Mouse (Mus musculus) retina, postnatal 7 days (tissue): ENCODE results near the gene Naxe.

Experiments
- DNase-seq: peaks from one replicate; pipeline ENCODE4 v3.0.0-alpha.2; 2012; ENCODE audit warnings: low read depth, low spot score

The Naxe gene

DNA sequence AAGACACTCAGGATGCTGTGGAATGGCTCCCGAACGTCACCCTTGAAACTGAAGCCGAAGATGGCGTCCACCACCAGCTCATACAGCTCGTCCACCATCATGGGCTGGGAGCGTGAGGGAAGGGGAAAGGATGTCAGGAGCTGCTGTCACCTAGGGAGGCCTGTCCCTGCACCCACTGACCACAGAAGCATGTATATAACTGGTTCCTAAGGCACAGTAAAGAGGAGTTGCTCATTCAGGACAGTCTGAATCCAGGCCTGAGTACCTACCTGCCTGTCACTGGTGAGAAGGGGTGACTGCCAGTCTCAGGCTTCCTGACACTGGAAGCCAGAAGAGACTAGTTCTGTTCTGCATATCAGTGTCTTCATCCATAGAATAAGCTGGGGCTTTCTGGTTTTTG, 1.3 kb downstream of the Naxe start:
- DNase-seq = no peak

DNA sequence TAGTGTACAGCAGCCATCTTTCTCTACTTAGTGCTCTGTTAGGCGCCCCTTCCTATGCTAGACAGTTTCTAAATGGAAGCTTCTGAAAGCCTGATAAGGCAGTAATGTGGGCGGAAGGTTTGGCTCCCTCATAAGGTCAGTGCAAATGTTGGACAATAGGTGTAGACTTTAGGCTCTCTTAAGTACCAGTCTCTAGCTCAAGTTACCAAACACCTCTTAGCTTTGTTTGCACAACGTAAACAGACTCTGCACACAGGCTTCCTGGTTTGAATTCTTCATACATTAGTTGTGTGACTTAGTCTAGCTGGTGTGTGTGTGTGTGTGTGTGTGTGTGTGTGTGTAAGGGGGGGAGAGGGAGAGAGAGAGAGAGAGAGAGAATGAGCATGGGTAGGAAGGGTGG, 8.8 kb downstream of the Naxe start:
- no peak for DNase-seq

DNA sequence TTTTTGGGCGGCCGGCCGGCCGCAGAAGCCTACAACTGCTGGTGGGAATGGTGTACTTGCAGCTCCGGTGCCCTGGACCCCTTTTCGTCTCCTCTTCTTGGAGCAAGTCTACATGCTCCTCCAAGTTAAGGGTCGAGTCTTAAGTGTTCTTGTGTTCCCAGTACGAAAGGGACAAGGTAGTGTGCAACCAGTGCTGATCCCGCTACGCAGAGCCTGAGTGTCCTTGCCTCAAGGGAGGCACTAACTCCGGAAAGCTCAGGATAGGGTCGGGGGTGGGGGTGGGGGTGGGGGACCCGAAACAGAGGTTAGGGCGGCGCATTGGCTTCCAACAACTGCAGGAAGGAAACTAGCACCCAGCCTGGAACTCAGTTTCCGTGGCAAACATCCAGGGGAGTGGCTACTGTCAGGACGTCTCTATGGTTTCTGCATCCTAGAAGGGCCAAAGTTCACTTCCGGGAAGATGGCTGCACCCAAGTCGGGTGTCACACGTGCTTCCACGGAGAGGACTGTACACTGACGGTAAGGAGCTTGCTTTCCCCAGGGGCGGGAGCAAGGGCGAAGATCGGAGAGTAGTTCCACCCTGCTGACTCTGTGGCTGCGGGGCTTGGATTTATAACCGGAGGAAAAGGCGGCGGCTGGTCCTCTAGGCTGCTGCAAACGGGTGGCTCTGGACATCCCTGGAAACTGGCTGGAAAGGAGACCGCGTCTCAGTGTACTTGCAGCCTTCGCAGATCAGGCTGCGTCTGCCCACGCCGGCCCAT, 15.5 kb downstream of the Naxe start, which contains the start of gene Gpatch4:
Gene Gpatch4, plus strand, starts transcription at position 448 of the 761 bp plus-strand sequence.
- DNase-seq = peak; percentile 90

- no peak for DNase-seq
Measured at GRCm38 (mm10) chr3:88035561-88036293, 22.6 kb downstream of the Naxe start.

DNA sequence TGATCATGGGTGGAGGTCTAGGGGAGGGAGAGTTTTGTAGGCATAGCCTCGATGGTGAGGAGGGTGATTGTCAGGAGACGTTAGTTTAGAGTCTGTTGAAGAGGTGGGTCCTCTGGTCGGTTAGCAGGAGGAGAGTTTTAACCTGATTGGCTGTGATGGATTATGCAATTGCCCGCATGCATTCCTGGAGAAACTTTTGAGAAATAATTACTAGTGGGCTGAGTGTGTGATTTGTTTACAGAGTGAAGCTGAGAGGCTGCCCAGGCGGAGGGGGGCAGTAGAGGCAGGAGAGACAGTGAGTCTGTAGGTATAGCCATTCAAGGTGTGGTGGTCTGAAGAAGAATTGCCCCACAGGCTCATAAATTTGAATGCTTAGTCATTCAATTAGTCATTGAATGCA, 24.8 kb downstream of the Naxe start:
- DNase-seq = no peak

DNA sequence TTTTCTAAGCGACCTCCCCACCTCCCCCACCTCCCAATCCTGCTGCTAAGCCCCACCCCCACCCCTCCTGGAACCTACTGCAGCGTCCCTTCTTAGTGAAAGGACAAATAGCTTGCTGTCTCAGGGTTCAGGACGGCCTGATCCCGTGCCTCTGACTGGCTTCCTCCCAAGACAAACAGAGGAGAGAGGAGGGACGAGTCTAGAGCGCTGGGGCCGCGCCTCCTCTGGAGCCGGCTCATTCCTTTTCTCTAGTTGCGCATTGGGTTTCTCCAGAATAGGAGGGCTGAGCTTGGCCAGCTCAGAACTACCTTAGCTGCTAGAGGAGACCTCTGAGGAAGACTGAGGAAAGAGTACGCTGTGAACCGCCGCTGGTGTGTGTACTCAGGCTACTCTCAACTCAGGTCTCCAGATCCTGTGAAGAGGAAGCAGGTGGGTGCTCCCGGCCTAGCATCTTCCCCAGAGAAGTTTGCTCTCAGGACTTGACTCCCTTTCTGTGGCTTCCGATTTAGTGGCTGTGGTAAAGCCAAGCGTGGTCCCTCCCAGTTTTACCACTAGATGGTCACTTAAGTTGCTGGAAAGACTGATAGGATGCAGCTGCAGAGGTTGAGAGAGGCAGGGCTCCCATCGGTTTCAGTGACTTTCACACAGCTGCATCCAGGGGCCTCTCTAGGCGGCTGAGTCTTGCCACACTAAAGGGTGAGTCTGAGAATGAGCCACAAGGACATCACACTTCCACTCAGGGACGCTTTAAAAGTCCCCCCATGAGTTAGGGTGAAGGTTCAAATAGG, 27.5 kb downstream of the Naxe start:
- DNase-seq = no peak

DNA sequence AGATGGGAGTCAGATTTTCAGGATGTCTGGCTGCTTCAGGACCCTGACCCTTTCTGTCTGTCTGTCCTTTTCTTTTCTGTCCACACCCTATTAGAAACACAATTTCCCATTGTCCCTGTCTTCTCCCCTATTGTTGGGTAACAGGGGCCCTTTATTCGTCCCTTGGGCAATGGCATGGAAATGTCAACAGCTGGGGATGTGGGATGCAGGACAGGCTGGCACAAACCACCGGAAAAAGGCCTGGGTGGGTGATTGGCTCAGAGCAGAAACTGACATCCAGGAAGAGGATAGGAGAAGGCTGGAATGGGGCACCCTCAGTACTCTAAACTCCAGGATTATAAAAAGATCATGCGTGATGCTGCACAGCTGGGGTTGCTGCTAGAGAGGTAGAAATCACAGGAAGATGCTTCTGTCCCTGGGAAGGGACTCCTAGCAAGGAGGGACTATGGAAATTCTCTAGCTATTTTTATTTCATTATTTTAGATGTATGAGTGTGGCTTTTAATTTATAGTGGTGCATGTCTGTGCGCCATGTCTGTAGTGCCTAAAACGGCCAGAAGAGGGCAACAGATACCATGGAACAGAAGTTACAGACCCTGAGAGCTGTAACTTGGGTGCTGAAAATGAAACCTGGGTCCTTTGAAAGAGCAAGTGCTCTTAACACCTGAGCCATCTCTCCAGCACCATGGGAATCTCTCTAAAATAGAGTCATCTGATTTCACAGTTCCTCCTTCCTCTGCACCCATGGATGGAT, 30.7 kb downstream of the Naxe start, which contains the start of gene Hapln2:
Gene Hapln2, minus strand, starts transcription at position 150 of the 753 bp plus-strand sequence.
- DNase-seq = no peak

DNA sequence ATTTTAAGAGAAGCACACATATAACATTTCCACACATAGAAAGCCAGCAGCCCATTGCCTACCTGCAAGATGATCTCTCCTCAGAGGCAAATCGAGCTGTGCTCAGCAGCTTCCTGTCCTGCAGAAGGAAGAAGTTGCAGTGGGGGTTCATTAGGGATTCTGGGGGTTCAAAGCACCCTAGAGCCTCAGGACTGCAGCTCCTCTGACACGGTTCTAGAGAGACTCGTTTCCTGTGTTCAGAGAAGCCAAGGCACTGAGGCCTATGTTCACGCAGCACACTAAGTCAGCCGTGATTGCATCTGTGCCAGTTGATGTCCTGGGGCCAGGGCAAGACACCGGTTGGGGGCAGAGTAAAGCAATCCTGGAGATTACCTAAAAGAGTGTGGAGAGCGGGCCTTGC, 31.5 kb downstream of the Naxe start:
- no peak for DNase-seq

DNA sequence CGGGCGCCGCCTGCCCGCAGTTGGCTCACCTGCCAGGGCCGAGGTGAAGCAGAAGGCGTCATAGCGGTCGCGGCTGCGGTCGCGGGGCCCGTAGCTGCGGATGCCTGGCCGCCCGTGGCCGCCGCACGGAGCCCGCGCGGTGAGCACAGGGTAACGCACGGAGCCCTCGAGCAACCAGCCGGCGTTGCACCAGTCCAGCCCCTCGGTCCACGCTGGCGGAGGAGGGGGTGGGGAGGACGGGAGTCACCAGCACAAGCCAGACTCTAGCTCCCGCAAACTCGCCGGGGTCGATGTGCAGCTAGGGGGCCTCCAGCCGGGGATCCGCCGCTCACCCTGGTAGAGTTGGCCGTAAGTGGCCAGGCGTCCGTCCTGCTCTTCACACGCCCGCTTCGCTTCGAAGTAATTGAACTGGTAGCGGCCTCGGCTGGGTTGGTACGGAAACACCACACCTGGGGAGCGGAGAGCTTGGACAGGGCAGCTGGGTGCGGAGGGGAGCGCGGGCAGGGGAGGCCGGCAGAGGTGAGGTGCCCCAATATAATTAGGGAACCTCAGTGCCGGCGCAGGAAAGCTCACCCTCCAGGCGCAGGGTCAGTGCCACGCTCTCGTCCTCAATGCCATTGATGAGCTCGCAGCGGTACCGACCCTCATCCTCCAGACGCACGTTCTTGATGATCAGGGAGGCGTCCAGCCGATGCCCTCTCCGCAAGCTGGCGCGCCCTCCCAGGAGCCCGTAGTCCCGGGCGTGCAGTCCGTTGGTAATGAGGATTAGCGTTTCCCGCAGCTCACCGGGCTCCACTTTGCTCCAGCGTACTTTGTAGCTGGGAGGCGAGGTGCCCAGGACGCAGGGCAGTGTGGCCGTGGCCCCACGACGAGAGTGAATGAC, 34.9 kb downstream of the Naxe start:
- no peak for DNase-seq

DNA sequence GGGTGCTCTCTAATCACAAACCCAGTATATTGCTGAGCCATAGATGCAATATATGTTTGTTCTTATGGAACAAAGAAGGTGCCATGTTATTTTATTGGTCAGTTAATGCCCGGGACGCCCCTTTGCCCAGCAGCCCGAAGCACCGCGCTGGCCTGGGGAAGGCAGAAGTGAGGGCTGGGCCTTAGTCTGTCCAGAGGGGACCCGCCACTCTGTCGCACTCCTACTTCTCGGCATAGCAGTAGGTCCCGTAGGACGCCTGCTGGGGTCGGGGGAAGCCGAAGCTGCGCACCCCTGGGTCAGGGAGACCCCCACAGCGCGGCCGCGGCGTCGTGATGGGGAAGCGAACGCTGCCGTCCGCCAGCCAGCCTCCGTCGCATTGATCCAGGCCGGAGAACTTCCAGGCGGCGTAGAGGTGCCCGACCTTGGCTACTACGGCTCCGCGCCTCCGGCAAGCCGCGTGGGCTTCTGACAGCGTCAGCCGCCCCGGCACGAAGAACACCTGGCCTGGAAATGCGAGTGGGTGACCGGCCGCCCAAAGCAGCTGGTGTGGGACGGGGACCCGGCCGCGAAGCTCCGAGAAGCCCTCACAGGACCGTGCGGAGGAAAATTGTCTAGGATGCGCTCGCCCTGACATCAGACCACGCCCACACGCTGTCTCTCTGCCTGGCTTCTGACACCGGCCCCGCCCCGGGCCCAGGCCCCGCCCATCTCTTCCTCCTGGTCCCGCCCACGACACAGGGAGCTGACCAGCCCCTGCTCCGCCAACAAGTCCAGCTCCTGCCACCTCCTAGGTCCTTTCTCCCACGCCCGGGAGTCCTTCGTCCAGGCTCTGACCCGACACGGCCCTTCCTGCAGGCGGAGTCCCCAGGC, 35.7 kb downstream of the Naxe start:
- DNase-seq = peak; percentile 83

- DNase-seq = no peak
Measured at GRCm38 (mm10) chr3:88010634-88011265, 47.5 kb downstream of the Naxe start.
